Mouse (Mus musculus): ENCODE results near the gene Ogdhl.
"Not testable (repeated sequence)": the region's sequence is repeated elsewhere in the genome, so short reads cannot be mapped to it uniquely, and the experiment has no call there.

Ogdhl gene

GRCm38 (mm10) chr14:32321732-32322685 lies at the start of gene Ogdhl:
Gene Ogdhl (plus strand): TSS chr14:32322019.
- DNase-seq (ENCODE audit: low spot score in 2 of 2), result peak; percentile 57 to 71

- DNase-seq (ENCODE audit: low spot score in 2 of 2), result no peak
These were observed 20.2 kb upstream of the Ogdhl start for GRCm38 (mm10) chr14:32301622-32302021.

GRCm38 (mm10) chr14:32302423-32302822 lies 19.4 kb upstream of the Ogdhl start:
- DNase-seq (ENCODE audit: low spot score in 2 of 2), result no peak

- no peak for DNase-seq (ENCODE audit: low spot score in 2 of 2)
These were observed 16.9 kb upstream of the Ogdhl start for GRCm38 (mm10) chr14:32304921-32305320.

- peak; percentile 57 to 80 for DNase-seq (ENCODE audit: low spot score in 2 of 2)
These were observed 11.9 kb upstream of the Ogdhl start for GRCm38 (mm10) chr14:32309876-32310275.

GRCm38 (mm10) chr14:32311381-32312035 lies 10.3 kb upstream of the Ogdhl start:
- DNase-seq (ENCODE audit: low spot score in 2 of 2), result no peak

GRCm38 (mm10) chr14:32317822-32318221 lies 4.0 kb upstream of the Ogdhl start:
- no peak for DNase-seq (ENCODE audit: low spot score in 2 of 2)

GRCm38 (mm10) chr14:32323221-32323620 lies 1.4 kb downstream of the Ogdhl start:
- DNase-seq (ENCODE audit: low spot score in 2 of 2), result peak in 1 of 2 experiments; percentile 25

- no peak for DNase-seq (ENCODE audit: low spot score in 2 of 2)
These were observed 5.5 kb downstream of the Ogdhl start for GRCm38 (mm10) chr14:32327366-32327765.

GRCm38 (mm10) chr14:32332515-32333445 lies 11.0 kb downstream of the Ogdhl start:
- no peak for DNase-seq (ENCODE audit: low spot score in 2 of 2)

GRCm38 (mm10) chr14:32336021-32336420 lies 14.2 kb downstream of the Ogdhl start:
- DNase-seq (ENCODE audit: low spot score in 2 of 2), result peak in 1 of 2 experiments; percentile 43

- peak in 1 of 2 experiments; percentile 43 for DNase-seq (ENCODE audit: low spot score in 2 of 2)
These were observed 14.7 kb downstream of the Ogdhl start for GRCm38 (mm10) chr14:32336547-32336946.

- DNase-seq (ENCODE audit: low spot score in 2 of 2), result no peak
These were observed 20.0 kb downstream of the Ogdhl start for GRCm38 (mm10) chr14:32341823-32342222.

GRCm38 (mm10) chr14:32344176-32344575 lies 22.4 kb downstream of the Ogdhl start:
- DNase-seq (ENCODE audit: low spot score in 2 of 2), result no peak

- no peak for DNase-seq (ENCODE audit: low spot score in 2 of 2)
These were observed 22.9 kb downstream of the Ogdhl start for GRCm38 (mm10) chr14:32344694-32345093.

- DNase-seq (ENCODE audit: low spot score in 2 of 2), result no peak
These were observed 25.5 kb downstream of the Ogdhl start for GRCm38 (mm10) chr14:32347307-32347706.

- not testable (repeated sequence) for DNase-seq (ENCODE audit: low spot score in 2 of 2)
These were observed 29.5 kb downstream of the Ogdhl start for GRCm38 (mm10) chr14:32351181-32351920.

GRCm38 (mm10) chr14:32364359-32364758 lies 42.5 kb downstream of the Ogdhl start:
- DNase-seq (ENCODE audit: low spot score in 2 of 2), result no peak

- DNase-seq (ENCODE audit: low spot score in 2 of 2), result no peak
These were observed 47.9 kb downstream of the Ogdhl start for GRCm38 (mm10) chr14:32369756-32370155.

GRCm38 (mm10) chr14:32372510-32372909 lies 50.7 kb downstream of the Ogdhl start:
- no peak for DNase-seq (ENCODE audit: low spot score in 2 of 2)
